Mouse (Mus musculus) liver, postnatal 0 days (tissue): ENCODE data around the gene Cntn3. TPM values are rescaled to one million over a fixed set of nuclear protein-coding genes. Genes with fewer than 3 reads are reported as not detected.

Source experiments
- ATAC-seq: fragments of 200-750 bp; cut with Nextera tagmentation; 2 replicates; pipeline ENCODE4 v1.8.0; 2017; ENCODE audit warnings: mild to moderate bottlenecking, moderate library complexity
- DNase-seq: peaks from one replicate; pipeline ENCODE4 v3.0.0-alpha.2; 2016
- H3K27ac ChIP-seq: fragments of 300-500 bp; sonication (generic); 2 replicates; pipeline ENCODE4 v1.5.1; 2014; ENCODE audit warnings: antibody characterized with exemption, moderate library complexity, mild to moderate bottlenecking, low read depth
- H3K27me3 ChIP-seq: fragments of 300-500 bp; sonication (generic); 2 replicates; pipeline ENCODE4 v1.6.1; 2014; ENCODE audit warnings: low read length, control low read depth, mixed read lengths; ENCODE audit not compliant: insufficient read depth
- H3K36me3 ChIP-seq: fragments of 300-500 bp; sonication (generic); replicated peaks from 2 replicates; pipeline ENCODE4 v1.6.1; 2014; ENCODE audit warnings: mild to moderate bottlenecking, control low read depth, low read length, moderate library complexity, mixed read lengths; ENCODE audit not compliant: insufficient read depth
- H3K4me1 ChIP-seq: fragments of 300-500 bp; sonication (generic); 2 replicates; pipeline ENCODE4 v1.6.1; 2014; ENCODE audit warnings: antibody characterized with exemption, mild to moderate bottlenecking, control low read depth; ENCODE audit not compliant: insufficient read depth
- H3K4me2 ChIP-seq: fragments of 300-500 bp; sonication (generic); 2 replicates; pipeline ENCODE4 v1.6.1; 2014; ENCODE audit warnings: low read depth, mild to moderate bottlenecking, low read length, moderate library complexity, mixed read lengths
- H3K4me3 ChIP-seq: fragments of 300-500 bp; sonication (generic); 2 replicates; pipeline ENCODE4 v1.5.1; 2014; ENCODE audit warnings: low read depth, low read length
- H3K9ac ChIP-seq: fragments of 300-500 bp; sonication (generic); replicated peaks from 2 replicates; pipeline ENCODE4 v1.6.1; 2014; ENCODE audit warnings: mild to moderate bottlenecking, moderate library complexity
- H3K9me3 ChIP-seq: fragments of 300-500 bp; sonication (generic); 2 replicates; pipeline ENCODE4 v1.6.1; 2016; ENCODE audit warnings: mild to moderate bottlenecking, control low read depth, low read length, mixed read lengths
- CTCF ChIP-seq: sonication (generic); IDR thresholded peaks from 2 replicates; pipeline ENCODE4 v1.5.1; 2016; ENCODE audit warnings: antibody characterized with exemption, low read depth
- EP300 ChIP-seq: IDR thresholded peaks from 2 replicates; pipeline ENCODE4 v1.6.1; 2016; ENCODE audit warnings: antibody characterized with exemption, low read depth, mild to moderate bottlenecking
- WGBS: fragments of 180-500 bp; shearing (Covaris S2); extraction: QIAGEN DNeasy Blood & Tissue Kit; methylation state at CpG from one replicate; pipeline ENCODE4 v1.1.7; 2014; ENCODE audit not compliant: insufficient replicate concordance; 5-methylcytosine and 5-hydroxymethylcytosine counted together
- polyA plus RNA-seq: library from polyadenylated mRNA; unstranded; fragments of >200 nt; fragmentation: Nextera tagmentation; extraction: Ambion mirVana; gene quantifications from 2 replicates; pipeline ENCODE4 v1.2.1, GENCODE M21; 2015

Gene Cntn3
- polyA plus RNA-seq, 1 experiment from 2014 or later: 0.34 TPM

DNA sequence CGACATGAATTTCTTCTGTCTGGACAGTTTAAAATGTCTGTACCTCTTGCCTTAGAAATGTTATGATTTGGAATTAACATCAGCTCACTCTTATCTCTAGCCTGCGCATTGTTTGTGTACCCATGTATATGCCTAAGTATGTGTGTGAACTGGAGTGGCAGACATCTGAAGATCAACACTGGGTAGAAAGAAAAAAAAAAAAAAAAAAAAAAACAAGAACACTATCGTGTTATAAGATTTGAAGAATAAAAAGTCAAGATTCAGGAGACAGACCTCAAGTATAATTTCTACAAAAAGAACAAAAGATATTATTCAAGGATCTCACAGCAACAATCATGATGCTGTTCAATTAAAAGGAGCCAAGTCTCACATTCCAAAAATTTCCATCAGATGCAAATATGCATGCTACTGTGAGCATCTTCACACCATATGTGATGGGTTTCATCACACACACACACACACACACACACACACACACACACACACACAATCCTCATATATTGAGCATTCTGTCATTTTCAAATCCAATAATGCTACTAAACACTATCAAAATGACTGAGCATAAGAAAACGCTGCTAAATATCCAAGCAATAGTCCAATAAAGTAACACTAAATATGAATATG lies 17.0 kb downstream of the Cntn3 start:
- ATAC-seq (0 out of 2 replicates have a peak, but pooled peaks have one; percentile 20), DNase-seq (no peak)
- Histone ChIP-seq H3K27ac (peak overlapping the region; percentile 1), H3K27me3 (no peaks in the 10 kb centered on the region), H3K4me2 (peak overlapping the region; percentile 39; the same call in 1 of the 2 replicates), H3K9ac (no peak overlapping the region), H3K9me3 (no peaks in the 10 kb centered on the region), H3K36me3 (no peaks in the 10 kb centered on the region), H3K4me1 (0 out of 2 replicates have a peak, but pooled peaks cover 2% of the 10 kb centered on the region), H3K4me3 (no peak overlapping the region)
- no peak for TF ChIP-seq CTCF
- TF ChIP-seq EP300: no peak
- WGBS: 58% methylated on average over 4 of the region's 4 CpGs

GRCm38 (mm10) chr6:102555067-102555657 lies 17.7 kb downstream of the Cntn3 start:
- Histone ChIP-seq H3K27ac (no peak overlapping the region), H3K36me3 (no peaks in the 10 kb centered on the region), H3K4me3 (no peak overlapping the region), H3K9ac (no peak overlapping the region), H3K4me2 (no peak overlapping the region), H3K4me1 (0 out of 2 replicates have a peak, but pooled peaks cover 2% of the 10 kb centered on the region), H3K9me3 (no peaks in the 10 kb centered on the region), H3K27me3 (no peaks in the 10 kb centered on the region)
- 74% methylated on average over 3 of the region's 3 CpGs for WGBS
- ATAC-seq: no peak
- no peak for DNase-seq
- TF ChIP-seq CTCF (no peak), EP300 (no peak)

GRCm38 (mm10) chr6:102541633-102542412 lies 31.1 kb downstream of the Cntn3 start:
- no peak for ATAC-seq

DNA sequence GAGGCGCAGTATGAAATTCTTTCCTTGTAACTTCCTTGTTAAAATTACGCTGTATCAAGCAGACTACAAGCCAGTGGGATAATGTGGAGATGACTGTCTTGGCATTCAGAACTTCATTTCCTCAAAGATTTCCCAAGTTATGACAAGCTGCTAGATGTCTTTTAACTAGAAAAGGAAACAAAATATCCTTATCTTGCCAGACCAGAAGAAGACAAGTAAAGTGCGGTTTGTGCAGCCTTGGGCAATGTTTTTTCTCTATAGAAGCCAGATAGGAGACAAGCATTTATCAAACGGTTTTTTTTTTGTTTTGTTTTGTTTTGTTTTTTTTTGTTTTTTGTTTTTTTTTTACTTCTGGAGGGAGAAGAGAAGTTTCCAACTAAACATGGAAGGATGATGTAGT lies 37.3 kb downstream of the Cntn3 start:
- DNase-seq (no peak), ATAC-seq (peak; percentile 62; the same call in 1 of the 2 replicates)
- H3K27me3 ChIP-seq: no peaks in the 10 kb centered on the region
- no peak overlapping the region for H3K4me3 ChIP-seq
- WGBS: 39% methylated on average over 4 of the region's 4 CpGs
- H3K4me2 ChIP-seq: no peak overlapping the region
- H3K27ac ChIP-seq: no peak overlapping the region
- H3K9me3 ChIP-seq: no peaks in the 10 kb centered on the region
- H3K36me3 ChIP-seq: no peaks in the 10 kb centered on the region
- H3K9ac ChIP-seq: no peak overlapping the region
- TF ChIP-seq CTCF: no peak
- TF ChIP-seq EP300: peak; percentile 90
- no peaks in the 10 kb centered on the region for H3K4me1 ChIP-seq

More at GRCm38 (mm10) chr6:102541633-102542412, 31.1 kb downstream of the Cntn3 start:
- H3K4me2 ChIP-seq: no peak overlapping the region
- H3K36me3 ChIP-seq: no peaks in the 10 kb centered on the region
- no peaks in the 10 kb centered on the region for H3K27me3 ChIP-seq
- no peaks in the 10 kb centered on the region for H3K4me1 ChIP-seq
- H3K9ac ChIP-seq: no peak overlapping the region
- 77% methylated on average over 7 of the region's 7 CpGs for WGBS
- no peaks in the 10 kb centered on the region for H3K9me3 ChIP-seq
- no peak for DNase-seq
- TF ChIP-seq EP300: no peak
- no peak for TF ChIP-seq CTCF
- no peak overlapping the region for H3K27ac ChIP-seq
- no peak overlapping the region for H3K4me3 ChIP-seq

DNA sequence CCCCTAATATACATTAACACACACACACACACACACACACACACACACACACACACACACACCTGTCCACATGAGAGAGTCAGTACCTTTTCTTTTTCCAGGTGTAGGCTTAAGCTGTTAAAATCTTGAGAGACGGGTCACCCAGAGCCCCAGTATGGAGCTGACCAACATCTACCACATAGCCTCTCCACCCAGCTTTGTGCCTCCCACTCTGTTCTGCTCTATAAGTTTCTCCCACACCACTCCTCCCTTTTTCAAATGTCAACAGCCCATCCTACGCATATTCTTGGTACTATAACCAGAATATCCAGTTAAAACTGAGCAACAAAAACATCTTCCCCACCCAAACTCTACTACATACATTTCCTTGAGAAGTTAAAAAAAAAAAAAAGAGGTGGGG lies 49.9 kb downstream of the Cntn3 start:
- no peak for DNase-seq
- Histone ChIP-seq H3K36me3 (no peaks in the 10 kb centered on the region), H3K4me1 (no peaks in the 10 kb centered on the region), H3K27ac (no peak overlapping the region), H3K9ac (no peak overlapping the region), H3K4me3 (no peak overlapping the region), H3K9me3 (no peaks in the 10 kb centered on the region), H3K27me3 (no peaks in the 10 kb centered on the region), H3K4me2 (no peak overlapping the region)
- no peak for ATAC-seq
- WGBS: 67% methylated on average over 2 of the region's 2 CpGs
- TF ChIP-seq CTCF (no peak), EP300 (no peak)

GRCm38 (mm10) chr6:102520977-102521376 lies 51.9 kb downstream of the Cntn3 start:
- no peaks in the 10 kb centered on the region for H3K9me3 ChIP-seq
- H3K4me3 ChIP-seq: no peak overlapping the region
- H3K9ac ChIP-seq: no peak overlapping the region
- ATAC-seq (no peak), DNase-seq (no peak)
- no peak overlapping the region for H3K27ac ChIP-seq
- no peaks in the 10 kb centered on the region for H3K36me3 ChIP-seq
- WGBS: 77% methylated on average over 2 of the region's 2 CpGs
- no peaks in the 10 kb centered on the region for H3K27me3 ChIP-seq
- no peaks in the 10 kb centered on the region for H3K4me1 ChIP-seq
- TF ChIP-seq CTCF: no peak
- TF ChIP-seq EP300: no peak
- H3K4me2 ChIP-seq: no peak overlapping the region
